Mouse (Mus musculus) kidney, postnatal 0 days (tissue): ENCODE data around the gene Hoxc5. TPM values are rescaled to one million over a fixed set of nuclear protein-coding genes. Genes with fewer than 3 reads are reported as not detected.

ENCODE experiments used
- ATAC-seq: fragments of 200-750 bp; cut with Nextera tagmentation; replicated peaks from 2 replicates; pipeline ENCODE4 v1.8.0; 2017; ENCODE audit warnings: low read depth, moderate number of reproducible peaks, moderate TSS enrichment, moderate library complexity; ENCODE audit not compliant: low FRiP score
- DNase-seq: peaks from one replicate; pipeline ENCODE4 v3.0.0-alpha.2; 2016; ENCODE audit warnings: low spot score
- H3K27ac ChIP-seq: fragments of 300-500 bp; sonication (generic); 2 replicates; pipeline ENCODE4 v1.5.1; 2014; ENCODE audit warnings: mild to moderate bottlenecking
- H3K27me3 ChIP-seq: fragments of 300-500 bp; sonication (generic); 2 replicates; pipeline ENCODE4 v1.6.1; 2014; ENCODE audit warnings: low read length, mixed read lengths; ENCODE audit not compliant: insufficient read depth
- H3K36me3 ChIP-seq: fragments of 300-500 bp; sonication (generic); 2 replicates; pipeline ENCODE4 v1.6.1; 2014; ENCODE audit warnings: low read length, mixed read lengths; ENCODE audit not compliant: insufficient read depth
- H3K4me1 ChIP-seq: fragments of 300-500 bp; sonication (generic); replicated peaks from 2 replicates; pipeline ENCODE4 v1.6.1; 2014; ENCODE audit warnings: antibody characterized with exemption, low read length, mixed read lengths; ENCODE audit not compliant: insufficient read depth
- H3K4me2 ChIP-seq: fragments of 300-500 bp; sonication (generic); 2 replicates; pipeline ENCODE4 v1.6.1; 2014; ENCODE audit warnings: mild to moderate bottlenecking, low read length, moderate library complexity, mixed read lengths
- H3K4me3 ChIP-seq: fragments of 300-500 bp; sonication (generic); replicated peaks from 2 replicates; pipeline ENCODE4 v1.5.1; 2014; ENCODE audit warnings: low read depth, low read length
- H3K9ac ChIP-seq: fragments of 300-500 bp; sonication (generic); 2 replicates; pipeline ENCODE4 v1.6.1; 2014; ENCODE audit warnings: low read depth, low read length
- H3K9me3 ChIP-seq: fragments of 300-500 bp; sonication (generic); replicated peaks from 2 replicates; pipeline ENCODE4 v1.6.1; 2016; ENCODE audit warnings: low read length, inconsistent platforms, mixed read lengths
- CTCF ChIP-seq: IDR thresholded peaks from 2 replicates; pipeline ENCODE4 v1.5.1; 2016; ENCODE audit warnings: antibody characterized with exemption, low read depth, mild to moderate bottlenecking, moderate library complexity
- WGBS: fragments of 180-500 bp; shearing (Covaris S2); extraction: QIAGEN DNeasy Blood & Tissue Kit; methylation state at CpG from one replicate; pipeline ENCODE4 v1.1.7; 2014; 5-methylcytosine and 5-hydroxymethylcytosine counted together
- polyA plus RNA-seq: library from polyadenylated mRNA; unstranded; fragments of >200 nt; fragmentation: Nextera tagmentation; extraction: Ambion mirVana; gene quantifications from 2 replicates; pipeline ENCODE4 v1.2.1, GENCODE M21; 2015

Hoxc5 gene
- polyA plus RNA-seq, 1 experiment from 2014 or later, result 3.9 TPM

DNA sequence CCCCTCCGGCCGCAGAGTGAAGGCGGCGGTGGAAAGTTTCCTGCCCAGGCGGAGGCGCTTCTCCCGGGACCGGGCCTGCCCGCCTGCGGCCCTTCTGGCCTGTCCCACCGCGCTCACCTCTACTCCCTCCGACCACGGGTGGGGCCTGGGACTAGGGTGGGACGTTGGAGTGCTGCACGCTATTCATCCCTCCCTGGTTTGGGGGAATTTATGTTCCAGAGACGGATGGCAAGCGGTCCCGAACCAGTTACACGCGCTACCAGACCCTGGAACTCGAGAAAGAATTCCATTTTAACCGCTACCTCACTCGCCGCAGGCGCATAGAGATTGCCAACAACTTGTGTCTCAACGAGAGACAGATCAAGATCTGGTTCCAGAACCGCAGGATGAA, 47.8 kb downstream of the Hoxc5 start:
- Histone ChIP-seq H3K4me3 (peak overlapping the region; percentile 24), H3K9me3 (no peaks in the 10 kb centered on the region), H3K36me3 (0 out of 2 replicates have a peak, but pooled peaks cover 2% of the 10 kb centered on the region), H3K4me2 (peak overlapping the region; percentile 61), H3K9ac (peak overlapping the region; percentile 49), H3K27me3 (peaks cover 10% of the 10 kb centered on the region; the same call in 1 of the 2 replicates), H3K27ac (peak overlapping the region; percentile 78; the same call in 1 of the 2 replicates), H3K4me1 (peaks cover 41% of the 10 kb centered on the region)
- WGBS, result 9% methylated on average over 28 of the region's 28 CpGs
- DNase-seq (no peak), ATAC-seq (peak; percentile 48)
- TF ChIP-seq CTCF, result no peak

DNA sequence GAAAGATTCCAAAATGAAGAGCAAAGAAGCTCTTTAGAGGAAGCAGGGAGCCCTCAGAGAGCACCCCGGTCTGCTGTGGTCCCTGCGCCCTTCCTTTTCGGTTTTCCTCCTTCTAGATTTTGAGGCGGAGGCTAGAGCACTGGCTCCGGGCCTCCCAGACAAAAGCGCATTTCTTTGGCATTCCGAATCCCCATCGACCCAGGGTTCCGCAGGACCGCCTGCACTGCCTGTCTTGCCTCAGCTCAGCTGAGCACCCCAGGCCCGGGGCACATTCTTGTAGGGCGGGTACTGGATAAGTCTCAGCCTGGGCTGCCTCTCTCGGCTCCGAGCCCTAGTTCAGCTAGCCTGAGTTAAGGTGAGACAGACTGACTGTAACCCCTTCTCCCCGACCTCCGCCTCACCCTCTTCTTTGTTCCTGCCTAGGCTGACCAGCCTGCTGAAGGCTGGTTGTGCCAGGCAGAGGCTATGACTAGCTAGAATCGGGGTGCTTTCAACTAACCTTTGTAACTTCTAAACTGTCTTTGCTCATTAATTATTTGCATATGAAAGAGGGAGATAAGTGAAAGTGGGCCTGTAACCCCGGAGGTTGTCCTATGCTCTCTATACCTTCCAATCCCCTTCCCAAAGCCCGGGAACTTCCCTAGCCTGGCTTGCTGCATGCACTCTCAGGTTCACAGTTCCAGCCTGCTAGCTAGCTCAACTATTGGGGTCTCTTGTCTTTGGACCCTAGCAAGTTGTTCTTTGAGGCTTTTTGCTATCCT, 48.3 kb downstream of the Hoxc5 start:
- no peak overlapping the region for H3K4me3 ChIP-seq
- H3K27ac ChIP-seq, result peak overlapping the region; percentile 78; the same call in 1 of the 2 replicates
- H3K4me1 ChIP-seq, result peaks cover 36% of the 10 kb centered on the region
- no peaks in the 10 kb centered on the region for H3K9me3 ChIP-seq
- 0 out of 2 replicates have a peak, but pooled peaks cover 2% of the 10 kb centered on the region for H3K36me3 ChIP-seq
- 32% methylated on average over 19 of the region's 19 CpGs for WGBS
- peak overlapping the region; percentile 49; the same call in 1 of the 2 replicates for H3K9ac ChIP-seq
- H3K27me3 ChIP-seq, result peaks cover 12% of the 10 kb centered on the region; the same call in 1 of the 2 replicates
- DNase-seq (no peak), ATAC-seq (no peak)
- H3K4me2 ChIP-seq, result peak overlapping the region; percentile 61
- TF ChIP-seq CTCF, result no peak

GRCm38 (mm10) chr15:103018636-103019035, 51.4 kb downstream of the Hoxc5 start, which contains the start of gene Hoxc4:
Gene Hoxc4 (plus strand): TSS chr15:103018934.
- no peak within 1 kb of the TSS for H3K27ac ChIP-seq
- no peak within 1 kb of the TSS for H3K9ac ChIP-seq
- H3K4me1 ChIP-seq, result peaks cover 33% of the 10 kb centered on the region
- peaks cover 21% of the 10 kb centered on the region; the same call in 1 of the 2 replicates for H3K27me3 ChIP-seq
- TF ChIP-seq CTCF, result no peak
- 38% methylated on average over 9 of the region's 9 CpGs for WGBS
- H3K9me3 ChIP-seq, result no peaks in the 10 kb centered on the region
- no peak within 1 kb of the TSS for H3K4me2 ChIP-seq
- H3K36me3 ChIP-seq, result 0 out of 2 replicates have a peak, but pooled peaks cover 2% of the 10 kb centered on the region
- H3K4me3 ChIP-seq, result no peak within 1 kb of the TSS
- no peak for ATAC-seq
- peak; percentile 85 for DNase-seq

- no peaks in the 10 kb centered on the region for H3K9me3 ChIP-seq
- TF ChIP-seq CTCF, result no peak
- DNase-seq (no peak), ATAC-seq (no peak)
- no peak overlapping the region for H3K9ac ChIP-seq
- no peak overlapping the region for H3K4me3 ChIP-seq
- 0 out of 2 replicates have a peak, but pooled peaks cover 16% of the 10 kb centered on the region for H3K27me3 ChIP-seq
- H3K4me2 ChIP-seq, result 0 out of 2 replicates have a peak overlapping the region, but pooled peaks have one; percentile 10
- WGBS, result 30% methylated on average over 8 of the region's 8 CpGs
- H3K36me3 ChIP-seq, result no peaks in the 10 kb centered on the region
- H3K4me1 ChIP-seq, result peaks cover 19% of the 10 kb centered on the region
- no peak overlapping the region for H3K27ac ChIP-seq
Measured at GRCm38 (mm10) chr15:103020899-103021418, 53.7 kb downstream of the Hoxc5 start.

DNA sequence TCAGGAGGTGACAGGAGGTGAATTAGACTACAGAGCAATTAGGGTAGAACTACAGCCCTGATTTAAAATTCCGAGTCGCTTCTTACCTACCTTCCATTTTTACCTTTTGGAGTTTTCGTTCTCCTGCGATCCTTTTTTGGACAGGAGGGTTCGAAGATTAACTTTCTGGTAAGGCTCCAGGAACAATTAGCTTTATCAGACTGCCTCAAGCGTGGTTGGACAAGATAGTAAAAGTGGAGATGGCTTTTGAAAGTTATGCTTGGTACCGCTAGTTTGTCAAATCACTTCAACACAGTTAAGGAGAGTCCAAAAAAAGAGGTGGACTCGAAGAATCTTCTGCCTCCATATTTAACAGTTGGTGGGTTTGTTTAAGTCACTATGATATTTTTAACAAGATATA, 54.3 kb downstream of the Hoxc5 start:
- Histone ChIP-seq H3K4me3 (no peak overlapping the region), H3K9me3 (no peaks in the 10 kb centered on the region), H3K27me3 (0 out of 2 replicates have a peak, but pooled peaks cover 21% of the 10 kb centered on the region), H3K36me3 (no peaks in the 10 kb centered on the region), H3K4me2 (no peak overlapping the region), H3K4me1 (peaks cover 23% of the 10 kb centered on the region), H3K27ac (no peak overlapping the region), H3K9ac (no peak overlapping the region)
- no peak for DNase-seq
- WGBS, result 41% methylated on average over 8 of the region's 8 CpGs
- TF ChIP-seq CTCF, result no peak
- ATAC-seq, result no peak

GRCm38 (mm10) chr15:103024131-103024530, 56.9 kb downstream of the Hoxc5 start:
- Histone ChIP-seq H3K27ac (no peak overlapping the region), H3K9me3 (no peaks in the 10 kb centered on the region), H3K36me3 (no peaks in the 10 kb centered on the region), H3K4me2 (no peak overlapping the region), H3K4me3 (no peak overlapping the region), H3K27me3 (0 out of 2 replicates have a peak, but pooled peaks cover 36% of the 10 kb centered on the region), H3K9ac (no peak overlapping the region), H3K4me1 (peaks cover 13% of the 10 kb centered on the region)
- 14% methylated on average over 2 of the region's 2 CpGs for WGBS
- no peak for TF ChIP-seq CTCF
- 0 out of 2 replicates have a peak, but pooled peaks have one; percentile 37 for ATAC-seq
- peak; percentile 79 for DNase-seq
